Mouse (Mus musculus) lung, adult 18-20 months (tissue): ENCODE results near the gene Rbfox3.

ENCODE experiments used
- DNase-seq, 2 experiments: peaks; one replicate each; pipeline ENCODE4 v3.0.0; 2022; ENCODE audit warnings: mixed read lengths in 2 of 2

Gene Rbfox3

GRCm38 (mm10) chr11:118493458-118493857, 417.9 kb downstream of the Rbfox3 start:
- DNase-seq = peak in 1 of 2 experiments; percentile 33

DNA sequence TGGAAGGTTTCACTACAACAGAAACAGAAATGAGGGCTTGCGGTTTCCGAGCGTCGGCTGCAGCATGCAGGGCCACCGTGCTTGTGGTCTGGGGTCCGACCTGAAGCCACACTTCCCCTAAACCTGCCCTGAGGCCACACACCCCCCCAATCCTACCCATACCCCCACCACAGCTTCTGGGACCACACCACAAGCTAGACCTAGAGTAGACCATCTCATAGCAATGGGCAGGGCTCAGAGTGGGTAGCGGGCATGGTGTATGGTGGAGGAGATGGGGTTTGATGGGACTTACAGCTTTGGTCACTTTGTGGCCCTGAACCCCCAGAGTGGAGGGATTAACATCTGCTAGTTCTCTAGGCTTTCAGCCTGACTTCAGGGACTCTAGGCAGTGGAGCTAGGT, 420.2 kb downstream of the Rbfox3 start:
- no peak for DNase-seq

- peak; percentile 62 to 70 for DNase-seq
Measured at GRCm38 (mm10) chr11:118490566-118491218, 420.7 kb downstream of the Rbfox3 start.

DNA sequence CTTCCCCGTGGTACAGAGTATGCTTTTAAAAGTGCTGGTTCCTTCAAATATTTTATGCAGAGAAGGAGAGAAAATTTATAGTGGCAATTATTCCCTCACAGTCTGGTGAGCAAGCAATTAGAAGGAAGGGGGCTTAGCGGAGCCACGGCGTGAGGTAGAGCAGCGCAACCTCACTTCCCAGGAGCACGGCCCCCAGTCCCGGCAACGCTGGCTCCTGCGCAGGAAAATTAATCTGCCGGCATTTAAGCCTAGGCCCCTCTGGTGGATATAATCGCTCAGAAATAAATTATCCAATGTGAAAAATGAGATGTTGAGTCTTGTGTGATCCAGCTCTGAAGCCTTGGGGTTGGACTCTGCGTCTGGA, 422.5 kb downstream of the Rbfox3 start:
- no peak for DNase-seq

DNA sequence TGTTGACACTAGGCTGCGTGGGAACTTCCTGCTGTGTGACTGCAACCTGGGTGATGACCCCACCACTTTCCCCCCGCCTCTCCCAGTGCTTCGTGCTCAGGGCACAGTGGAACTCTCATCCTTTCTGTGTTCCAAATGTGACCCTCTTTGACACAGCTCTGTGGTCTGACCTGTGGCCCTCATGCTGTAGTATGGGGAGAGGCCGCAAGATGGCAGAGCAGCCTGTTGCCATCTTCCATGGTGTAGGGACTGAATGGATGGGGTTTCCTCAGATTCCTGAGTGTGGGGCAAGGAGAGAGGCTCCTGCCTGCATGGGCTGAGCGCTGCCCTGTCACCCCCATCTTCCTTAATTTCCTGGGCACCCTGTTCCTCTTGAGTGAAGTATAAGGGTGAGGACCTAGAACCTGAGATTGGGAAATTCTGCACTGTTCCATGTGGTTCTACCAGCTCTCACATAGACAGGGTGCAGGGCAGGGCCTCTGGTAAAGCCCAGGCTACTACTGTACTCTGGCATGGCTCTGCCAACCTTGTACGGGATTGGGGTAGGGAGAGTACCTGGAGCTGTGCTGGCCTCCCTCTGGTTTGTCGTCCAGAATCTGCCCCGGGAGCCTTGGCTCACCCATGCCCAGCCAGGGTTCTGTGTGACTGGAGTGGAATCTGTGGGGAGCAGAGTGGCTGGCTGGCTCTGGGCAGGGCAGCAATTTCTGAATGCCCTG, 423.0 kb downstream of the Rbfox3 start:
- peak in 1 of 2 experiments; percentile 29 for DNase-seq

DNA sequence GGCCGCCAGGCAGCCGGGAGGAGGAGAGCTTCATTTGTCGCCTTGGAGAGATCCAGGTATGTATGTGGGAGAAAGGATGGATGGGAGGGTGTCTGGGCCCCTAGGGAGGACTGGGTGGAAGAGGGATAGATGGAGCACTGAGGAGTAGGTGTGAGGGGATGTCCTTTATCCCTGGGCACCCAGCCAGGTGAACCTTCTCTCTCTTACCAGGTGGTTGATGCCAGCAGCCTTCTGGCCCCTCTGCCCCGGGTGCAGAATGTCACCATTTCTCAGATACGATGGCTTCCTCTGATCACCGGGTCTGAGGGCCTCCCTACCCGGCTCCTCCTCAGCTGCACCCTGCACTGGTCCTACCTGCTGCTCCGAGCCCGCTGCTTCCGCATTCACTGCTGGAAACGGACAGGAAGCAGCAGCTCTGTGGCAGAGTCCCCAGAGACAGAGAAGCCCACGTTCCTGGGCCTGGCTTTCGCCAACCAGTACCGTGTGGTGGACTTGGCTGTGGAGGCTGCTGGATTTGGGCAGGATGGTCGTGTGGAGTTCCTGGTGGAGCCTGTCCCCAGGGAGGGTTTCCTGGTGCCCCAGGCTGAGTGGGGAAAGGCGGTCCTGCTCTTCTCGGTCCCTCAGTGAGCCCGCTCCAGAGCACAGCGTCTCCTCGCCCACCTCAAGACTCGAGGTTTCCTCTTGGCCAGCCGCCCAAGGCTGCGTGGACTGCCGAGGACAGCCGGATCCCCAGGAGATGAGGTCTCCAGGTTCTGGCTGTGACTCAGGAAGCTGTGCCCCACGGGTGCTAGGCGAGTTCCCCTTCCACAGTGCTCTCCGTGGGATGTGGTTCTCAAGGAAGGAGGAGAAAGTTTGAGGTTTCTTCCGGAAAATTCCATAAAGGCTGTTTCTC, 424.3 kb downstream of the Rbfox3 start:
- DNase-seq = no peak

DNA sequence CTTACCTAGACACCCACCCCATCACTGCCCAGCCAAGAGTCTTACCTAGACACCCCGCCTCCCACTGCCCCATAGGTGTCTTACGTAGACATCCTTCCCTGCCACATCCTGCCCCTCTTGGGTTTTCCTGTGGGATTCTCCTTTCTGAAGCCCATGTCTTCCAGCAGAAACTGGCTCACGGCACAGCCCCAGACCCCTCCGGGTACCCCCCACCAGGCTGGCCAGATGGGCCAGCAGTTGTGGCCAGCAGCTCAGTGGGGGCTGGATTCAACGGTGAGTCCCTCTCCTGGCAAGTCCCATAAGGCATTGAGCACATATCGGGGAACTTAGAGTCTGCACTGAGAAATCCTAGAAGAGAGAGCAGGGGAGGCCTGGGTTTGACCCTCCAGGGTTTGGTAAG, 425.1 kb downstream of the Rbfox3 start:
- no peak for DNase-seq

- peak in 1 of 2 experiments; percentile 30 for DNase-seq
Measured at GRCm38 (mm10) chr11:118485780-118486179, 425.6 kb downstream of the Rbfox3 start.

DNA sequence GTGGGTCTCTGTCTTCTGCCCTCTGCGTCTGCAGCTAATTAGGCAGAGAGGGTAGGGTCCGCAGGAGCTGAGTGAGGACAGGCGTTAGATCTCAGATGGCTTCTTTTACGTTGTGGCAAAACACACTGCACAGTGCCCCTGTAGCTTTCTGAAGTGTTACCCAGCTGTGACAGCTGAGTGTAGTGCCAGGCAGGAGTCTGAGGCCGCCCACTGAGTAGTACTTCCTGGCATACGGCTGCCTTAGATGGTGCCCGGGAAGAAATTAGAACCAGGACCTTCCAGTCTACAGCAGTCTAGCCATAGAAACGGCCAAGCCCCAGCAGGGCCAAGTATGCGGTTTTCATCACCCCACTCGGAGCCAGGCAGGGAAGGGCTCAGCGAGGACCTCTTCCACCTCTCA, 426.1 kb downstream of the Rbfox3 start:
- DNase-seq = peak in 1 of 2 experiments; percentile 20

- no peak for DNase-seq
Measured at GRCm38 (mm10) chr11:118484169-118484568, 427.2 kb downstream of the Rbfox3 start.

DNA sequence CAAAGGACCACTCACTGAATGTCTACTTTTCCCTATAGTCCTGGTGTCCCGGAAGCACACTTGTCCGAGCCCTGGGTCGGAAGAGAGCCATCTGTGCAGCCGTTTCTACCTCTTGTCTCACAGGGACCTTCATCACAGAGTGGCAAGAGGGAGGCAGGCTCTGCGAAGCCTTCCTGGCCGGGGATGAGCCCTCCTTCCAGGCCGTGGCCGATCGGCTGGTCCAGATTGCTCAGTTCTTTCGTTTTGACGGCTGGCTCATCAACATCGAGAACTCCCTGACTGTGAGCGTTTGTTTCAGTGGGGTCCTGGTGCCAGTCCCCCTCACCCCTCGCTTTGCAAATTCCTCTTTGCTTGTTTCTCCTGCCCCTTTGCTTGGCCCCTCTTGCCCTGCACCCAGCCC, 429.6 kb downstream of the Rbfox3 start:
- DNase-seq = no peak

- DNase-seq = no peak
Measured at GRCm38 (mm10) chr11:118481231-118481630, 430.2 kb downstream of the Rbfox3 start.

DNA sequence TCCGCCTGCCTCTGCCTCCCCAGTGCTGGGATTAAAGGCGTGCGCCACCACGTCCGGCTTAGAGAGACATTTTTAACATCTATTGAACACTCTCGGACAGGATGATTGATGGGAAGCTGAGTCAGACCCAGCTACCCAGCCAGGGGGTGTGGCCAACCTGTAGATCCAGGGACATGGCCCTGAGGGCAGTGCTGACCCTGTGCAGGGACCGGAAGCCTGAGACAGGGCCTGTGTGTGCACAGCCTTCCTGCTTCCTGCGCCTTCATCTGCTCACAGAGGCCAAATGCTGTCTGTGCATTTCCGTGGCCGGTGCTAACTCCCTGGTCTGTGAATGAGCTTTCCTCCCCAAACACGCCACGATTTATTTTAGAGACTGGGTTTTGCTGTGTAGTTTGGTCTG, 431.6 kb downstream of the Rbfox3 start:
- no peak for DNase-seq

- DNase-seq = peak; percentile 97 to 98
Measured at GRCm38 (mm10) chr11:118476396-118477373, 434.7 kb downstream of the Rbfox3 start, which contains the start of gene Engase. TSS of gene Engase (plus strand) at chr11:118476829.

DNA sequence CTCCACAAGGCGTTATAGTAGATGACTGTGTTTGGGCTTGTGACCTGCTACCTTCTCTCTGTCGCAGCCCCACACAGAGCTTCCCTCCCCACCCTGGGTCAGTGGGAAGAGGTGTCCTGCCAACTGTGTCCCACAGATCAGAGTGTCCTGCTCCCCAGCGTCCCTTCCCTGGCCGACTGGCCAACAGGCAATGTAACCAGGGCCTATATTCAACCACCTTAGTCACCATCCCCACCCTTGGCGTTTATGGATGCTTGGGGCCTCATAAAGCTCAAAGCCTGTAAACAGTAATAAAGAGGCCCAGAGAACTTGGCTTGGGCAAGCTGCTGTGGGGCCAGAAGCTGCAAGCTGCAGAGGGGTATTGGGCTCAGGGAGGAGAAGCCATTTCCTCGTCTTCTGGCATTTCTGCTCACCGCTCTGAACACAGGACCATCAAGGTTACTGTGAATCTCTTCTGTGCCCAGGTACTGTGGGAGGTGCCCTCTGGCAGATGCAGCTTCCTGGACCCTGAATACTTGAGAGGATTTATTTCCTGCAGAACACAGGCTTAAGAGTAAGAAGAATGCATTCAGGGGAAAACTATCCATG, 435.8 kb downstream of the Rbfox3 start:
- no peak for DNase-seq

GRCm38 (mm10) chr11:118473842-118474500, 437.4 kb downstream of the Rbfox3 start:
- no peak for DNase-seq

DNA sequence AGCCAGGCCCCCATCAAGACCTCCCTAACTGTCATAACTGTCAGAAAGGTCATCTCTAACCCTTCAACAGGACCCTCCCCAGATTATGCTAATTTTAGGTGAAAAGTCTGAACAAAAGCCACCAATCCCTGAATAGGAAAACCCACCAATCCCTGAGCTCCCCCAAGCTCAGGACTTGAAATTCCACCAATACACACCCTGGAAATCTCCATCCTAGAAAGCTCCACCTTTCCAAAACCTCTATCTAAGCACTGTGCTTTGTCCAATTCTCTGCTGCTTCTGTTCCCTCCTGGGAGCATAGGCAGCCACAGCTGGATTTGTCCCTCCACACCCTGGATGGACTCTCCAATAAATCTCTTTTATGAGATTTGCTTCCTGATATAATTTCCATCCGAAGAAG, 438.2 kb downstream of the Rbfox3 start:
- DNase-seq = no peak

DNA sequence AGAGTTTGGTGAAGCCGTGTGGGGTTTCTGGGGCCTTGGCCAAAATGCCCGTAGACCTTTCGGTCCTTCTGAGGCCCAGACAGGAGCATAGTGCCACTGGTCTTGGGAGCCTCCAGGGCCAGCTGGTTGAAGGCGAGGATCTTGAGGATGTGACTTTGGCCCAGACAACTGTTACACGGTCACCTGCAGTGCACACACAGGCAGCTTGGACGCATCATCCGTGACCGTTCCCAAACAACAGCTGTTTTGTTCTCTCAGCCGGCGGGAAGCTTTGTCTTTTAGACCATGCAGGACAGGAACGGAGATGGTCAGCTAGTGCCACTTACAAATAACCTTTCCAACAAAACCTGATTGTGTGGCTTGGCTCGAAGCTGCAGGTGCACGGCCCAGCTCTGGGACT, 439.7 kb downstream of the Rbfox3 start:
- DNase-seq = no peak

GRCm38 (mm10) chr11:118470234-118470966, 441.0 kb downstream of the Rbfox3 start:
- DNase-seq = peak; percentile 56 to 73

GRCm38 (mm10) chr11:118469509-118470160, 441.8 kb downstream of the Rbfox3 start:
- DNase-seq = no peak
